Mouse (Mus musculus): ENCODE data around the gene Mras.

GRCm38 (mm10) chr9:99340126-99340525, 97.1 kb downstream of the Mras start:
- TF ChIP-seq POLR2A (IDR thresholded peaks at IDR 0.05; ENCODE audit: control insufficient read depth in 1 of 2, insufficient read depth in 1 of 2, low read depth in 1 of 2, low read length in 2 of 2, poor library complexity in 1 of 2) (no peak), USF1 (IDR thresholded peaks at IDR 0.05; ENCODE audit: low read depth, low read length) (no peak), JUND (IDR thresholded peaks at IDR 0.05; ENCODE audit: low read depth, low read length) (no peak), SMC3 (IDR thresholded peaks at IDR 0.05; ENCODE audit: low read depth, low read length) (no peak), UBTF (IDR thresholded peaks at IDR 0.05; ENCODE audit: borderline replicate concordance, insufficient read depth, low read depth, low read length) (no peak), CTCF (IDR thresholded peaks at IDR 0.05 in 2 of 3, conservative IDR thresholded peaks at IDR 0.05 in 1 of 3; ENCODE audit: control insufficient read depth in 1 of 3, insufficient read depth in 1 of 3, low read depth in 2 of 3, low read length in 3 of 3, poor library complexity in 1 of 3, severe bottlenecking in 1 of 3) (no peak), MAX (IDR thresholded peaks at IDR 0.05; ENCODE audit: low read length) (no peak), TCF12 (IDR thresholded peaks at IDR 0.05; ENCODE audit: low read depth, low read length) (no peak), MEF2A (IDR thresholded peaks at IDR 0.05; ENCODE audit: extremely low read depth, insufficient replicate concordance, low read depth, low read length, poor library complexity, severe bottlenecking) (no peak), ZNF384 (IDR thresholded peaks at IDR 0.05; ENCODE audit: low read depth, low read length) (no peak), MYC (IDR thresholded peaks at IDR 0.05; ENCODE audit: low read depth, low read length) (no peak)
